Mouse (Mus musculus): ENCODE results near the gene Aldob.

DNA sequence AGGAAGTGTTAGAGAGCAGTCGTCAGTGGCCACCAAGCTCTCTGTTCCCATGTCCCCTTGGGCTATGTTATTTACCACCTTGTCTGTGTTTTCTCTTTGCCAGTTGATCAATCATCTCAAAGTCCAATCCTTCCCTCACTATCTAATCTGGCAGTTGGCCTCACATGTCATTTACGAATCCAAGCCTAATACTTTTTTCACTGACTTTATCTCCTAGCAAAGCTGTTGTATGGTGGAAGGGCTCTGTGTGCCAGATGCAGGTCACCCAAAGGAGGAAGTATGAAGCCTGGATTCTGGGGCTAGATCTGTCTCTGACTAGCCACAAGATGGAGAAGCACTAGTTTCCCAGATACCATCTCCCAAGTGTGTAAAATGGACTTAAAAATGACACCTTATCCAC, 8.8 kb upstream of the Aldob start:
- no peak for TF ChIP-seq CTCF (IDR thresholded peaks at IDR 0.05)
- no peak for TF ChIP-seq EP300 (IDR thresholded peaks at IDR 0.05; ENCODE audit: insufficient read depth, low read depth, low read length)
- TF ChIP-seq POLR2A (IDR thresholded peaks at IDR 0.05; ENCODE audit: insufficient read depth, low read depth, low read length): no peak

Data from heart, adult 2 months (tissue).